Mouse (Mus musculus) bone marrow, adult 2 months (tissue): ENCODE data around the gene Echdc3.

Experiments
- CTCF ChIP-seq: fragments of 200-500 bp; IDR thresholded peaks from 2 replicates; pipeline ENCODE4 v1.5.1; 2011; ENCODE audit warnings: low read length, control low read depth; ENCODE audit not compliant: control insufficient read depth, insufficient read depth
- POLR2A ChIP-seq: fragments of 200-500 bp; IDR thresholded peaks from 2 replicates; pipeline ENCODE4 v1.6.1; 2011; ENCODE audit warnings: low read depth, mild to moderate bottlenecking, control low read depth, low read length, borderline replicate concordance; ENCODE audit not compliant: control insufficient read depth

GRCm38 (mm10) chr2:6168560-6168959, 44.3 kb downstream of the Echdc3 start:
- TF ChIP-seq CTCF (no peak), POLR2A (no peak)
